Mouse (Mus musculus): ENCODE data around the gene Ccdc40. TPM values are rescaled to one million over a fixed set of nuclear protein-coding genes. Genes with fewer than 3 reads are reported as not detected.
A peak's percentile ranks its signal among the peaks of the same experiment; 100 is the strongest.
"Not testable (repeated sequence)": the region's sequence is repeated elsewhere in the genome, so short reads cannot be mapped to it uniquely, and the experiment has no call there.

Ccdc40 gene
- polyA plus RNA-seq, 2 experiments from 2014 or later: 1.0 to 2.0 TPM

DNA sequence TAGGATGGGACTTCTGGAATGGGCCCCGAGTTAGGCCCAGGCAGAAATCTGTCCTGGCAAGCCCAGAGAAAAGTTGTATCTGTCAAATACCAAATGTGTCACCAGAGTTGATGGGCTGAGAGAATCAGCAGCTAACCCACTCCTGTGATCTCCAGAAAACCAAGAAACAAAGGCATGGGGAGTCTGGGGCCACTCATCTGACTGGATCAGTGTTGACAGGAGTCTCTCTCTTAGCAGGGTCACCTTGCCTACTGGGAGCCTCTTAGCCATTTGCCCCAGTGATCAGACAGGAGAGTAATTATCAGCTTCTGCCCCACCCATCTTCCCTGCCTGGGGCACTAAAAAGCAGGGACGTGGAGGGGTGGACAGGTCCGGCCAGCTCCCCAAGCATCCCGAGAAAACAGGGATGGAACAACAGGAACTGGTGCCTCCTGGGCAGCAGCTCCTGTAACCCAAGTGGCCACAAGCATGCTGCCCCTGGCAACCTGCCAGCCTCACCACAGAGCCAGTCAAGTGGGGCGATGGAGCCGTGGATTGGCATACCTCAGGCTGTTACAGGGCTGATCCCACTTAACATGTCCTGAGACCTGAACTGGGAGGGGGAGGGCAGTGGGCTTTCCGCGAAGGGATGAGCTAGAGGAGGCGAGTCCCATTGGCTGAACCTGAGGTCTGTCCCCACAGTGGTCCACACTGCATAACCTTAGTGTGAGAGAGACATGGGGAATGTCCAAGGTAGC lies 57.6 kb downstream of the Ccdc40 start:
- no peak for ATAC-seq

DNA sequence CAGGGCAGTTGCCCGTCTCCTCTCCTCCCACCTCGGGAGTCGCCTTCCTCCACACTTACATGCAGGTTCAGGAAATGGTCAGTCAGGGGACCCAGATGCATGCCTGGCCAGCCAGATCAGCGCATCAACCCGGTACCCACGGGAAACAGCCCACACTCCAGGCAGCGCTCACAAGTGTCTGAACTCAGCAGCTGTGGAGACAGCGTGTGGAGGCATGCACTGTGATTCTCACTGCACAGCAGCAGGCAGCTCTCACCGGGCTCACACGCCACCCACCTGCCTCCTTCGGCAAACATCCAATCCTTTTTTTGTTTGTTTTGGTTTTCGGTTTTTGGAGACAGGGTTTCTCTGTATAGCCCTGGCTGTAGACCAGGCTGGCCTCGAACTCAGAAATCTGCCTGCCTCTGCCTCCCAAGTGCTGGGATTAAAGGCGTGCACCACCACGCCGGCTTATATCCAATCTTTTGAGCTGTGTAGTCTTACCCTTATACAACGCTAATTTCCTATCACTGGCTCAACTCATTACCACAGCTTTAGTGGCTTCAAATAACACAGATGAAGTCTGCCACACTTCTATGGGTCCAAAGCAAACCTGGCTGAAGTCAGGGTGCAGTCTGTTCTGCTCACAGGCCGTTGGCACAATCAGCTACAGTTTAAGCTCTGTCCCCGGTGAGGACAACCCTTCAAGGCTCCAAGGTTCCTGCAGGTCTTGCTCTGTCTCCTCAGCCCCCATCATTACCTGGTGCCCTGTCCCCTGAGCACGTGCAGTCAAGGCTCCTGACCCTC lies 59.0 kb downstream of the Ccdc40 start:
- ATAC-seq: no peak

DNA sequence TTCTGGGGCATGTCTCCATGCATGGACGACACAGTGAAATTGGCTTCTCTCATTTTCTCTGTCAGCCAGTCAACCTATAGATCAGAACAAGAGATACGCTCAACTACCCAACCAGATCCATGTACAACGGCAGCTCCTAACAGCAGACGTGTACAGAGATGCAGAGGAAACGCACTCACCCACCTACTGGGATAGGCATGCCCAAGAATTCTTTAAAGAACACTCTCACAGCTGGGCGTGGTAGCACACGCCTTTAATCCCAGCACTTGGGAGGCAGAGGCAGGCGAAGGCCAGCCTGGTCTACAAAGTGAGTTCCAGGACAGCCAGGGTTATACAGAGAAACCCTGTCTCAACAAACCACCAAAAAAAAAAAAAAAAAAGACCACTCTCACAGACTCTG lies 64.5 kb downstream of the Ccdc40 start:
- not testable (repeated sequence) for ATAC-seq

DNA sequence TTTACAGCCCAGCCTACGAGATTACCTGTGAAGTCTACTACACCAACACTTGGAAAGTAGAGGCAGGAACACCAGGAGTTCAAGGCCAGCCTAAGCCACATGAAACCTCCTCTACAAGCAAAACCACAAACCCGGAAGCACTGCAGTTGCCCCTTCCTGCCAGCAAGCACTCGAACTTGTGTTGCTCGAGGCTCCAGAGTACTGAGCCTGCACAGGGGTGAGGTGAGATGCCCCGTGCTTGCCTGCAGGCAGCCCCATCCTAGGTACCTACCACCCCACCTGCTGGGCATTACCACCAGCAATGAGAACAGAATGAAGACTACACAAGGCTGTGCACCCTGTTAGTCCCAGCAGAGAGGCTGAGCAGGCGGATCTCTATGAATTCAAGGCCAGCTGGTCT lies 69.6 kb downstream of the Ccdc40 start:
- no peak for ATAC-seq

DNA sequence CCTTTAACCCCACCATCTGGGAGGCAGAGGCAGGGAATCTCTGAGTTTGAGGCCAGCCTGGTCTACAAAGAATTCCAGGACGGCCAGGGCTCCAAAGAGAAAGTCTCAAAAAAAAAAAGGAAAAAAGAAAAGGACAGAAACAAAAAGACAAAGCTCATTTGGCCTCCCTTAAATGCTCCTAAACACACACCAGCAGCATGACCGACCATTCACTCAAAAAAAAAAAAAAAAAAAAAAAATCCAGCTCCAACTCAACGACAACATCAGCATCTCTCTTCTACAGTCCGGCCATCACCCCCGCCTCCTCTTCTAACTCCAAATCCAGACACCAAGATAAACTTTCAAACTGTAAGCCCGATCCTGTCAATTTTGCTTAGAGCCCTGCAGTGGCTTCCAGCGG lies 70.5 kb downstream of the Ccdc40 start:
- ATAC-seq: no peak

DNA sequence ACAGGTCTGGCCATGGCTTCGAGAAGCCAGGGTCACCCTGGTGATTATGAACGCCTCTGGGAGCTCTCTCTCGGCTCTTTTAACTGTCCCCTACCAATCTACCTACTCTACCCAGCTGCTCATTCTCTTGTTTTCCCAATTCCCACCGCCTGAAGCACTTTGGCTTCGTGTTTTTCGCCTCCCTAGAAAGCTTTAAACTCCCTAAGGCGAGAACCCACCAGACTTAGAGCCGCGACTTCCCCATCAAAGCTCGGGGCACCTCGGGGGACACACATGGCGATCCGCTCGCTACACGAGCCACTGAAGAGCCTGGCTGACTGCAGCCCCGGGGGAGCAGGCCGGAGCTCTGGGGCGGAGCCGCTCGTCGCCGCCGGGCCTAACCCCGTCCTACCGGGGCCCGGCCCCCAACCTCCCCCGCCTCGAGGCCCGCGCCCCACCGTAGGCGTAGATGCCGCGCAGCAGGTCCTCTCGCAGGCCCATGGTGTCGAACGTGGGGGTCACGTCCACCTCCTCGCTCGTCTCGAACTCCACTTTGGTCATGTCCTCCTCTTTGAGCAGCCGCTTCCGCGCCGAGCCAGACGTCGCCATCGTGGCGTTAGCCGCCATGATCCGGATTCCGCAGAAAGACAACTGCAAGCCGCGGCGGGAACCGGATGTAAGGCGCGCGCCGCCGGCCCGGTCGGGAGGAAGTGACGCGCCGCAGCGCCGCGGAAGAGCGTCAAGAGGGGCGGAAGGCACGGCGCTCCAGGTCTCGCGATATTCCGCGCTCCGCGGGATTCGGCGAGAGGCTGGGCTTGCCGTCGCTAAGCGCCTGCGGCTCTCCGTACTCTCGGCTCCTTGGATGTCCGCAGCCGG lies 71.2 kb downstream of the Ccdc40 start, which contains the start of gene Eif4a3:
Gene Eif4a3 (minus strand): TSS at position 699 of the 855 bp plus-strand sequence.
- peak; percentile 95 for ATAC-seq

DNA sequence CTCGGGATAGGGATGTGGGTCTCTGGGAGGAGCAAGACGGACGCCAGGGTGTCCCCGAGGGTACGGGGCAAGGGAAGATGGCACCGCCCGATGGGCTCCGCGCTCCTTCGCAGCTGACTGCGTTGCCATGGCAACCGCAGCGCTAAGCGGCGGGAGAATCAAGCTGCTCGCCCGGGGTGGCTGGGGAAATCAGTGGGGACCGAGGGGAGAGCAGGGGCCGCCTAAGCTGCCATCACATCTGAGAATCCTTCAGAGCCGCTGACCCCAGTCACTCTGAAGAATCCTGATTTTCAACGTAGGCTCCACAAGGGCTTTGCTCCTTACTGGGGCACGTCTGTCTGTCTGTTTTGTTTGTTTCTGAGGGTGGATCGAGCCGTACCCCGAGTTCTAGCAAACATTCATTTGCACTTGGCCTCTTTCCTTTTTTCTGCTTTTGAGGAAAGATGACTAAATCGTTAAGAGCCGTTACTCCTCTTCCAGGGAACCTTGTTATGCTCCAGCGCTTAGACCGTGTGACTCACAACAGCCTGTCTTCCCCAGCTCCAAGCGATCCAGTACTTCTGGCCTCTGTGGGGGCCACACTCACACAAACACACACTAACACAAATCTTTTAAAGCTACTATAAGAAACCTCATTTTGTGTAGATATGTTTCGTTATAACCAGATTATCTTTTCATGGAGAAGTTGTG lies 72.0 kb downstream of the Ccdc40 start:
- ATAC-seq: peak; percentile 55

DNA sequence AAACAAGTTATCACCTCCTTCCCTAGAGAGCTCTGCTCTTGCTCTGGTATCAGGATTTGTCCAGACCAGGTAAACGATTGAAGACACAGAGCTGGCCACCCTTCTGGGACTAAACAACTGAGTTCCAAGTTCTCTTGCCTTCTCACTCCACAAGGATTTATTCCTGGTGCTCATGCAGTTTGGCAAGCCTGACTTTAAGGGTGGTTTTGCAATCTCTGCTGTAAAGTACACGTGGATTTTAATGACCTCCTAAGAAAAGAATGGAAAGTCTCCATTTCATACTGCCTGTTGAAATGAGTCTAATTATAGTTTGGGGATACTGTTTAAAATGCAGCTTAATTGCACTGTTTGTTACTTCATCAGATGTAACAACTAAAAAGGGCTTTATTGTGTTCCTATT lies 72.6 kb downstream of the Ccdc40 start:
- no peak for ATAC-seq

DNA sequence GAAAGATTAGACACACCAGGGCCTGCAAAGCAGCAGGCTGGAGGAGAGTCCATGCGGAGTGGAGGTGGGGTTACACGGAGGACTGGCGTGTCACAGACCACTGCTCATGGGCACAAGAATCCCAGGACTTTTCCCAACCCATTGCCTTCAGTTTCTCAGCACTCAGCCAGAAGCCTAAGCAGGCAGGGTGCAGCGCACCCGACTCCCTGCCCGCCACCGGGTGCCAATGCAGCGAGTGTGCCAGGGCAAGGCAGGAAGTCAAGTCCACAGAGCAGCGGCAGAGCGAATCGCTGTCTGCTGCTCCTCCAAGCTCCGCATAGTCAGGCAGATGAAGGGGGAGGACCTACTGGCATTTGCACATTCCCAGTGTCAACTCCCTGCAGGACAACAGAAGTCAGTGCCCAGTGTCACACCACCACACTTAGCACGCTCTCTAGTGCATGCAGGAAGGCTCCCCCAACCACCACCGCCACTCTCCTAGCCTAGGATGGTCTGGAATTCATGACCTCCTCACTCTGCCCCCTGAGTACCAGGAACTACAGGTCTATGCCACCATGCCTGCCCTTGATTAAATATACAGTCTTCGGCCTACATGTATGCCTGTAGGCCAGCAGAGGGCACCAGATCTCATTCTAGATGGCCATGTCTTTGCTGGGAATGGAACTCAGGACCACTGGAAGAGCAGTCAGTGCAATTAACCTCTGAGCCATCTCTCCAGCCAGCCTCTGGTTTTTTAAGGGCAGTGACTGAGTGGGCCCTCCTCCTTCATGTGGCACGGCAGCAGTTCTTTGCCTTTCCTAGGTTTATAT lies 76.7 kb downstream of the Ccdc40 start:
- ATAC-seq: peak; percentile 54

DNA sequence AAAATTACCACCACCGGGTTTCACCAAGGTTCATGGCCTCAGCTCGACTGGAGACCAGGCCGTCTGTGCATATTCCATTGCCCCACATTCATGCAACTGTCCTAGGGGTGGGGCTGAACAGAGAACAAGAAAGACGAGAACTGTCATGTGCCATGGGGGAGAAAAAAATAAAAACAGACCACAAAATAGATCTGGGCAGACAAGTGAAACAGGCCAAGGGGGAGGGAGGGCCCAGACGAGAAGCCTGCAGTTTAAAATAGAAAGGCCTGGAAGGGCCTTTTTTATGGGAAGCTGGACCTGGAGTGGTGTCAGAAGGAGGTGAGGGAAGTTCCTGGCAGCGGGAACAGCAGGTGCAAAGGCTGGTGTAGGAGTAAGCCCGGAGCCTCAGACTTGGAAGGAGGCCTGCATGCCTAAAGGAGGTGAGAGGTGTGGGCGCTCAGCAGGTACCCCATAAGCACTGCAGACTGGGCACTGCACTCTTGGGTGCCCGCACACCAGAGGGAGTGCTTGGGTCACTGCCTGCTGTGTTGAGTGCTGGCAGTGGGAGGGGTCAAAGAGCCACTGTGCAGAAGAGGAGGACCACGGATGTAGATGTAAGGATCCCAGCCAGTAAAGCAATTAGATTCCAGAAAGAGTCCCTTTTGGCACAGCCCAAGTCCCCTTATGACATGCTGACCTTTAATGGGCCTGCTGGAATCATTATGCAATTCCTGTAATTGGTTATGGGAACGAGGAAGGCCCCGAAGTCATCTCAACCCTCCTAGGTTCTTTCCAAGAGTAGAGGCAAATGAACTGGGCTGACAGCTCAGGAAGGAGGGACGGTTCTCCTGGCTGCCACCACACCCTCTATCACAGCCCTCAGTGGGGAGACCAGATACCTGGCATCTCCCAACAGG lies 78.6 kb downstream of the Ccdc40 start:
- no peak for ATAC-seq

DNA sequence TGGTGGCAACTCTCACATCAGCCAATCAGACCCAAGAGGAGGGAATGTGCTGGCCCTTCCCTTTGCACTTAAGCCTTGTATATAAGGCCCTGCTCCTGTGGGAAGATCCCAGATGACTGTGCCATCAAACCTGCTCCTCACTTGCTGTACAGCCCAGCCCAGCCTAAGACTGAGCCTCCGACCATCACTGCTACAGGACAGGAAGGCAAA lies 79.2 kb downstream of the Ccdc40 start, which contains the start of gene Card14:
Gene Card14 (plus strand): TSS at position 111 of the 210 bp plus-strand sequence.
- ATAC-seq: no peak

DNA sequence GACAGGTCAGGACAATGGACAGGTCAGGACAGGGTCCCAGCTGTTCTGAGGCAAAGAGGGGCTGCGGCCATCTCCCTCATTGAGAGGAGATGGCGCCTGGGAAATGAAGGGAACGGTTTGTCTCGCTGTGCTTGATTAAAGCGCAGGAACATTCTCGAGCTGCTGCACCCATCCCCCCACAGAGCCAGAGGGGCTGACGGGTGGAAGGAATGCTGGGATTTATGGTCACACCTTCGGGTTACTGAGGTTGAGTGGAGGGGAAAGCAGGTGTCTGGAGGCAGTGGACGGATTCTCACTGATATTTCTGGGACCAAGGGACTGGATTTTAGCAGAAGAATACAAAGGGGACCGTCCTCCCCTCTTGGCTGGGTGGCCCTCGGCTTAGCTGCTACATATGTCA lies 79.5 kb downstream of the Ccdc40 start:
- ATAC-seq: no peak

DNA sequence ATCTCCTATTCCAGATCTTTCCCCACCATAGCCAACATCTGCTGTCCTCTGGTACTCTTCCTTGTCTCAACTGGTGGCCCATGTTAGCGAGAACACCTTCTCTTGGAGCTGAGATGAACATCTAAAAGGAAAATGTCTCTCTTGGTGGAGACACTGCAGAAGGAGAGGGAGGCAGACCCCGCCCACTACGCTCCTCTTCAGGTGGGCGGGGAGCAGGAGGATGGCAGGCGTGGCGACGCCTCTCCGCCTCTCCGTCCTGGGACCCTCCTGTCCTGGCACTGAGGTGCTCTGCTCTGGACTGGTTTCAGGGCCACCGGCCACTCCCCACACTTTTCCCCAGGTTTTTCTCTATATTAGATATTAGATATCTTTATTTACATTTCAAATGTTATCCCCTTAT lies 82.2 kb downstream of the Ccdc40 start:
- no peak for ATAC-seq

DNA sequence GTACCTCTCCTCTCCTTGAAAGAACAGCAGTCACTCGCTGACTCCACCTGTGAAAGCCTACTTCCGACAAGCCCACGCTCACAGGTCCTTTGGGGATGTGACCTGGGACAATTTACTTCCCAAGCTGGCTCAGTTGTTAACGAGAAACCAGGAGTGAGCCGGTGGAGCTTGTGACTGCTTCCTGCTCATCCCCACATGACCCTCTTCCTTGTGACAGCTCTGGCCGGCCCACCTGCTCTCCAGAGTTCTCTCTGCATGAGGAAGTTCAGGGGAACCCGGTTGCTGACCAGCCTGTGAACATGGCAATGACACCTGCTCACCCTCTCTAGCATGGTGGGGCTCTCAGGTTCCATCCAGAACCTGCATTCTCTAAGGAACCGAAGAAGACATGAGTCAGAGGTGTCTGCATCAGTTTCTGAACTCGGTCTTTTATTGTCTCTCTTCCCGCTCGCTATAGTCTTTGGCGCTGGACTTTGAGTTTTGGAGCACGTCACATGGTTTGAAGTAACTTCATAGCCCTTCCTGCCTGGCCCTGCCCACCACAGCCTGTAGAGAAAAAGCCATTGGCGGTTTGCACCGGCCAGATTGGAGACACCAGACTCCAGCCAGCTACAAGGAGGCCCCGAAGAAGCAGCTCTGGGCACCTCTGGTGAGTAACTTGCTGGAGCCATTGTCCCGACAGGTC lies 86.0 kb downstream of the Ccdc40 start:
- ATAC-seq: no peak

Other genes starting within 250 kb of the Ccdc40 start
- gene Enpp7, start 240.4 kb upstream of the Ccdc40 start, polyA plus RNA-seq (2017; shearing (Covaris generic)): not detected
- 1 to 10 TPM; 1.1 to 1.4 TPM for gene Cbx2, start 205.6 kb upstream of the Ccdc40 start, polyA plus RNA-seq (2017; shearing (Covaris generic))
- 1 to 10 TPM; 5.3 to 7.5 TPM for gene Cbx8, start 187.6 kb upstream of the Ccdc40 start, polyA plus RNA-seq (2017; shearing (Covaris generic))
- gene Cbx4, start 142.4 kb upstream of the Ccdc40 start, polyA plus RNA-seq (2017; shearing (Covaris generic)): 1 to 10 TPM; 2.0 to 2.4 TPM
- gene Tbc1d16, start 73 bp upstream of the Ccdc40 start, polyA plus RNA-seq (2017; shearing (Covaris generic)): under 1 TPM; 0.75 to 0.78 TPM
- gene Gaa, start 39.3 kb downstream of the Ccdc40 start, polyA plus RNA-seq (2017; shearing (Covaris generic)): 10 to 100 TPM in 1 of 2 experiments, 1 to 10 TPM in 1; 5.9 to 11.6 TPM
- 100 to 1,000 TPM; 170 to 190 TPM for gene Eif4a3, start 71.5 kb downstream of the Ccdc40 start, polyA plus RNA-seq (2017; shearing (Covaris generic))
- gene Card14, start 79.2 kb downstream of the Ccdc40 start, polyA plus RNA-seq (2017; shearing (Covaris generic)): under 1 TPM in 1 of 2 experiments, not detected in 1; 0.25 TPM
- 10 to 100 TPM in 1 of 2 experiments, 1 to 10 TPM in 1; 7.4 to 13.7 TPM for gene Sgsh, start 127.0 kb downstream of the Ccdc40 start, polyA plus RNA-seq (2017; shearing (Covaris generic))
- gene Slc26a11, start 127.0 kb downstream of the Ccdc40 start, polyA plus RNA-seq (2017; shearing (Covaris generic)): 10 to 100 TPM in 1 of 2 experiments, 1 to 10 TPM in 1; 8.5 to 17.3 TPM
- 10 to 100 TPM; 43.2 to 52.8 TPM for gene Rnf213, start 164.5 kb downstream of the Ccdc40 start, polyA plus RNA-seq (2017; shearing (Covaris generic))

All from activated CD4-positive, CD25-positive, alpha-beta regulatory T cell, adult 4 months (primary cell).